Comparison of ENCODE assay signal across 12 mouse cellular contexts in genomic region chr6:34181961-34182360, GRCm38 (mm10).
"Had no signal": no experiment of that assay in that cellular context is flagged by ENCODE, and none has a peak within 500 bp of the region (broad histone marks: within the 10 kb centered on the region; RNA-seq: fewer than 3 reads in every experiment).

No protein-coding gene starts in this region.

- ATAC-seq: intestine, postnatal 0 days; liver, postnatal 0 days; midbrain, embryonic 13.5 days had no signal

- H3K4me2 ChIP-seq: liver, embryonic 13.5 days; midbrain, embryonic 13.5 days had no signal

- H3K4me3 ChIP-seq: layer of hippocampus, adult 2 months; limb, embryonic 10.5 days; liver, embryonic 13.5 days; midbrain, embryonic 13.5 days had no signal

- H3K9ac ChIP-seq: liver, embryonic 13.5 days; liver, postnatal 0 days; midbrain, embryonic 13.5 days had no signal

- H3K27ac ChIP-seq: kidney, postnatal 0 days; layer of hippocampus, adult 2 months; limb, embryonic 10.5 days; liver, embryonic 13.5 days; midbrain, embryonic 13.5 days had no signal

- H3K9me3 ChIP-seq: limb, embryonic 10.5 days; liver, embryonic 13.5 days; midbrain, embryonic 13.5 days had no signal

- H3K4me1 ChIP-seq: limb, embryonic 10.5 days; midbrain, embryonic 13.5 days had no signal

- H3K27me3 ChIP-seq: liver, embryonic 13.5 days; midbrain, embryonic 13.5 days had no signal

- H3K36me3 ChIP-seq: limb, embryonic 10.5 days; liver, embryonic 13.5 days; midbrain, embryonic 13.5 days had no signal

- DNase-seq: kidney, adult 9 months; kidney, postnatal 4 days; liver, embryonic 13.5 days; liver, postnatal 0 days; lung, postnatal 36 days; right cerebral cortex, adult 18-20 months; right cerebral cortex, postnatal 25 days had no signal
